Mouse (Mus musculus): ENCODE measurements around the gene Taf1a. TPM values are rescaled to one million over a fixed set of nuclear protein-coding genes. Genes with fewer than 3 reads are reported as not detected.
"Not testable (repeated sequence)": the region's sequence is repeated elsewhere in the genome, so short reads cannot be mapped to it uniquely, and the experiment has no call there.

Gene Taf1a
- 19.8 and 24.3 TPM in 2 replicates for polyA plus RNA-seq (2016; fragmentation: Nextera tagmentation; extraction: Ambion mirVana)

DNA sequence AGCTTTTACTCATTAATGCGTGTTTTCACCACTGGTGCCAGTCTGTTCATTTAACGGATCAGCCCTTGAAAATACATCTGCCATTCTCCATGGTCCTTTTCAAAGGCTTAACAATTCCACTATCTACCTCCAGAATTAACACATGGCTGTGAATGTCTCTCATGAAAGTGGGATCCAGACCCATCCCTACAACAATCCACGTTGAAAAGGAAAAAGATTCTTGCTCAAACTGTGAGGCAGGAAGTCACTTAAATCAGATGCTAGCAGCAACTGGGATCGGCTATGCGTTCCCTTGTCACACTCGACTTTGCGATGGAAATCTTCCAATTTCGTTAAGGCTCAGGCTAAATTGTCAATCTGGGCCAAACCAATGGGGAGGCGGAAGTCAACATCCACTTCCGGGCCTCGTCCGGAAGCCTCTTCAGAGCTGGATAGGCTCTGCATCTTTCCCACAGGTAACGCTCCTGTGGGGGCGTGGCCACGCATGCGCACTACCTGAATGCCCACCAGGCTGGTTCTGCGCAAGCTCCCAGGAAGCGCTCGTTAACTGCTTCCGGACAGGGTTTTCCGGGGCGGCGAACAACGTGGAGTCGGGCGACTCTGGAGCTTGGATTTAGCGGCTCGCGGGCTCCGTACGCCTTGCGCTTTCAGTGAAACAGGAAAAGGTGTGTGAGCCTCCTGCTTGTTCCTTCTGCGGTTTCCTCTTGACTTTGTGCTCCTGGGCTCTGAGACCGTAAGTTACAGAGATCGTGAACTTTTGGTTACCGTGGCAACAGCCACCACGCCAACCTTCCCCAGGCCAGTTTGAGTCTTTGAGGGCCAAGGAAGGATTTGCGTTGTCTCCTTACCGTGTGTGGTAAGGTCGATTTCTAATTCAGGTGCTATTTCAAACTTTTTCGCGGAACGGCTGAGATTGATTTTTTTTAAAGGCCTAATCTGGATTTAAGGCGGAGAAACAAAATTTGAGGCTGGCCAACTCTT lies at the start of gene Taf1a:
Gene Taf1a (plus strand): TSS at position 556 of the 981 bp plus-strand sequence.
- peak within 1 kb of the TSS; percentile 80 for H3K4me3 ChIP-seq
- H3K4me1 ChIP-seq, result peaks cover 14% of the 10 kb centered on the region
- H3K27me3 ChIP-seq (ENCODE audit: low read depth, poor library complexity, severe bottlenecking), result peaks cover 21% of the 10 kb centered on the region
- H3K27ac ChIP-seq (replicated peaks), result peak within 1 kb of the TSS; percentile 76
- peak; percentile 96 for DNase-seq (ENCODE audit: low spot score)
- 7% methylated on average over 44 of the region's 44 CpGs for WGBS
- no peaks in the 10 kb centered on the region for H3K9me3 ChIP-seq (replicated peaks)
- peaks cover 26% of the 10 kb centered on the region for H3K36me3 ChIP-seq

DNA sequence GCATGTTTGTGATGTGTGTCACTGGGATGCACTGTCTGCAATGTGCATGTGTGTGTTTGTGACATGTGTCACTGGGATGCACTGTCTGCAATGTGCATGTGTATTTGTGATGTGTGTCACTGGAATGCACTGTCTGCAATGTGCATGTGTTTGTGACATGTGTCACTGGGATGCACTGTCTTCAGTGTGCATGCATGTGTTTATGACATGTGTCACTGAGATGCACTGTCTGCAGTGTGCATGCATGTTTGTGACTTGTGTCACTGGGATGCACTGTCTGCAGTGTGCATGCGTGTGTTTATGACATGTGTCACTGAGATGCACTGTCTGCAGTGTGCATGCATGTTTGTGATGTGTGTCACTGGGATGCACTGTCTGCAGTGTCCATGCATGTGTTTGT lies 45.9 kb upstream of the Taf1a start:
- peaks cover 17% of the 10 kb centered on the region for H3K4me1 ChIP-seq
- WGBS, result 97% methylated on average over 1 of the region's 1 CpGs

DNA sequence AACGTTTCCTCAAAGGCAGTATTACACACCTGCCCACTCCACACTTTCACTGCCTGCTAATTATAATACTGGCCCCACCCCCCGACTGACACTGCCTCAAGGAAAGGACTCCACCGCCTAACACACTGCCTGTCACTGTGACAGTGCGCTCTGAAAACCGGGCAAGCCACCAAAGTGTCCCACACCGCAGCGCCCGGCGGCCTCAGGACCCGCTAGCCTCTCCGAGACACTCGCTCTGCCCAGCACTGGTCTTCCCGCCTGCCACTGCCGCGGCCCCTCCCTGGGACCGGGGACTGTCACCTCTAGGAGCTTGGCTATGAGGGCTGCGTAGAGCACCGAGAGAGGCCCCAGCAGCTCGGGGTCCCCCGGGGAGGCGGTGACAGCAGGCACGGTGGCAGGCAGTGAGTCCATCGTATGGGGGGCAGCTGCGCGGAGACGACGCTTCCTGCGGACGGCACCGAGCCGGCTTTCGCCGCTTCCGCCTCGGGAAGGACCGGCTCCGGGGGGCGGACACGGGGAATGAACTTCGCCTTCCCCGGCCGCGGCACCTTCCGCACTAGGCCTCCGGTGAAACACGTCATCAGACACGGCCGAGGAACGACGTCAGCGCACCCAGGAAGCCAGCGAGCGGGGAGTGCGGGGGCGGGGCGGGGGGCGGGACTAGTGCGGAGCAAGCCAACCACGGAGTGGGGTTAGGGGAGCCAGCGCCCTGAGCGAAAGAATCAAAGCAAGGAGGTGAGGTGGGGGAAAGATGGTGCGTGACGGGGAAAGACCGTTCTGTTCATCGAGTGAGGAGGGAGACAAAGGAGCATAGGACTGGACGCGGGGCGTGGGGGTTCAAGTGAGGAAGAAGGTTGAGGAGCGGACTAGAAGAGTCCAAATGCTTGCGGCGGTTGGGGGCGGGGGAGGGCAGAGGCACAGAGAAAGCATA lies 43.6 kb upstream of the Taf1a start:
- peak overlapping the region; percentile 82 for H3K4me3 ChIP-seq
- H3K9me3 ChIP-seq (replicated peaks), result no peaks in the 10 kb centered on the region
- H3K27ac ChIP-seq (replicated peaks), result peak overlapping the region; percentile 88
- under 1% methylated on average over 72 of the region's 72 CpGs for WGBS
- peaks cover 17% of the 10 kb centered on the region for H3K4me1 ChIP-seq
- DNase-seq (ENCODE audit: low spot score), result peak; percentile 89
- no peaks in the 10 kb centered on the region for H3K27me3 ChIP-seq (ENCODE audit: low read depth, poor library complexity, severe bottlenecking)
- H3K36me3 ChIP-seq, result peaks cover 45% of the 10 kb centered on the region

More for the DNA sequence above, 45.9 kb upstream of the Taf1a start:
- DNase-seq (ENCODE audit: low spot score); H3K27ac ChIP-seq (replicated peaks); H3K27me3 ChIP-seq (ENCODE audit: low read depth, poor library complexity, severe bottlenecking); H3K9me3 ChIP-seq (replicated peaks); H3K4me3 ChIP-seq: not testable (repeated sequence)
- H3K36me3 ChIP-seq, result peaks cover 46% of the 10 kb centered on the region

DNA sequence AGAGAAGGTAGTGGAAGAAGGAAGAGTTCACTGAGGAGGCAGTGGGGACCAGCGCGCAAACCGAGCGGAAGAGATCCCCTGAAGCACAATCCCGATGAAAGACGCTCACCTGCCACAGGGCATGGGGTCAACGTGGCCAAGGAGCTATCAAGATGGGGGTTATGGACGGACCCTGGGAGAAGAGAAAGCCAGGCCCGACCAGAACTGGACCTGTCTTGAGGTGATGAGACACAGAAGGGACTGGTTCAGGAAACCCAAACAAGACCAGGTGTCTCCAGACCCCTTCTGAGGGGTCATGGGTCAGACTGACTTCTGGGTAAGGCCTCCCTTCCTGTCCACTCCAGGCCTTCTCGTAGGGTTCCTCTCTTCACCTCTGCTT lies 43.0 kb upstream of the Taf1a start:
- H3K36me3 ChIP-seq, result peaks cover 46% of the 10 kb centered on the region
- peak overlapping the region; percentile 82 for H3K4me3 ChIP-seq
- whole genome bisulfite sequencing, result 11% methylated on average over 10 of the region's 10 CpGs
- no peaks in the 10 kb centered on the region for H3K27me3 ChIP-seq (ENCODE audit: low read depth, poor library complexity, severe bottlenecking)
- H3K9me3 ChIP-seq (replicated peaks), result no peaks in the 10 kb centered on the region
- H3K27ac ChIP-seq (replicated peaks), result peak overlapping the region; percentile 88
- DNase-seq (ENCODE audit: low spot score), result no peak
- peaks cover 17% of the 10 kb centered on the region for H3K4me1 ChIP-seq

DNA sequence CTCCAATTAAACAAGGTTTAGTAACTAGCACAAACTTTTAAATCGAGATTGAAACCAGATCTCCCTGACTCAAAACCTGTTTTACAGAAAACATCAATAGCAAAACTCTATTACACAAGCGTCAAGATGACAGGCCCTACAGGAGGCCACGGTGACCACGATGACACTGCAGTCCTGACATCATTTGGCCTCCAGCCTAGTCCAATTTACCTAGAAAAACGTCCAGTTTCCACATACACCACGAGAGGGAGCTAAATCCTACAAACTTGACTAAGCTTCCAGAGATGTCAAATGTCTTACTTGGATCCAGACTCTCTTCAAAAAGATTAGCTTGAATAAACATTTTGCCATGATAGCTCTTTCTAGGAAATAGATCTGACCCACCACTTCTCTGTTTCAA lies 38.9 kb upstream of the Taf1a start:
- Histone ChIP-seq H3K4me1 (peaks cover 14% of the 10 kb centered on the region), H3K27ac (replicated peaks) (no peak overlapping the region), H3K4me3 (no peak overlapping the region), H3K9me3 (replicated peaks) (no peaks in the 10 kb centered on the region), H3K27me3 (ENCODE audit: low read depth, poor library complexity, severe bottlenecking) (no peaks in the 10 kb centered on the region), H3K36me3 (peaks cover 66% of the 10 kb centered on the region)
- WGBS, result 35% methylated on average over 6 of the region's 6 CpGs
- peak; percentile 22 for DNase-seq (ENCODE audit: low spot score)

DNA sequence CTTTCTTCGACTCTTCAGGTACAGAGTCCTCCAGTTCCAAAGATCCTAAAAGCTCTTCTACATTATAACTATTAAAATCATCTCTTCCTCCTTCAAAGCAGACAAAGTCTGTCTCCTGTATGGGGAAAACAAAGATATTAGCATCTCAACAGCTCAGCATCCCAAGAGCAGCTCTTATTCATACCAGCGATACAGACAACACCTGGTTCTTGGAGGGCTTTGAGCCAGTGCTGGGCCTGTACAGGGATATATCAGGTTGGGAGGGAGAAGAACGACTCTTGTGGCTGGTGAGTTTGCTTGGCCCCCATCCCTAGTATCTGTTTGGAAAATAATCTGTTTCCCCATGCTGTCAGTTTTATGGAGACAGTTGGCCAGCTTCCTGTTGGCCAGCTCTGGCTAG lies 29.9 kb upstream of the Taf1a start:
- no peaks in the 10 kb centered on the region for H3K4me1 ChIP-seq
- H3K9me3 ChIP-seq (replicated peaks), result no peaks in the 10 kb centered on the region
- no peak overlapping the region for H3K4me3 ChIP-seq
- 91% methylated on average over 3 of the region's 3 CpGs for WGBS
- peaks cover 91% of the 10 kb centered on the region for H3K36me3 ChIP-seq
- H3K27me3 ChIP-seq (ENCODE audit: low read depth, poor library complexity, severe bottlenecking), result no peaks in the 10 kb centered on the region
- H3K27ac ChIP-seq (replicated peaks), result no peak overlapping the region
- no peak for DNase-seq (ENCODE audit: low spot score)

DNA sequence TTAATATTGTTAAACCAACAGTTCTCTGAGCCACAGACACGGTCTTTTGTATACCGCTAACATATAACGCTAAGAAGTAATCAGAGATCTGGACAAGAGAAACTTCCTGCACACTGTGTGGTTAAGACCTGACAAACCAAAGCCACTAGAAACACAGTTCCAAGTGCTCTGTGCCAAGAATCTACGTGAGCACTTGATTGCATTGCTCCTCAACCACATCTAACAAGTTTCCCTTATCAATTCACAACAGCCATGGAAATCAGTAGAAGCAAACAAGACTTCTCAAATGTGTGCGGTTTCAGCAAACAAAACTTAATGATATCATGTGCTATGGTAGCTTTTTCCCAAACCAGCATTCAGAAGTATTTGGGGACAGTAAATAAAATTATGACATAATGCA lies 26.5 kb upstream of the Taf1a start:
- Histone ChIP-seq H3K27ac (replicated peaks) (no peak overlapping the region), H3K4me1 (peaks cover 3% of the 10 kb centered on the region; the same call in 1 of the 2 replicates), H3K9me3 (replicated peaks) (no peaks in the 10 kb centered on the region), H3K36me3 (peaks cover 79% of the 10 kb centered on the region), H3K4me3 (no peak overlapping the region), H3K27me3 (ENCODE audit: low read depth, poor library complexity, severe bottlenecking) (no peaks in the 10 kb centered on the region)
- no peak for DNase-seq (ENCODE audit: low spot score)
- 93% methylated on average over 5 of the region's 5 CpGs for WGBS

DNA sequence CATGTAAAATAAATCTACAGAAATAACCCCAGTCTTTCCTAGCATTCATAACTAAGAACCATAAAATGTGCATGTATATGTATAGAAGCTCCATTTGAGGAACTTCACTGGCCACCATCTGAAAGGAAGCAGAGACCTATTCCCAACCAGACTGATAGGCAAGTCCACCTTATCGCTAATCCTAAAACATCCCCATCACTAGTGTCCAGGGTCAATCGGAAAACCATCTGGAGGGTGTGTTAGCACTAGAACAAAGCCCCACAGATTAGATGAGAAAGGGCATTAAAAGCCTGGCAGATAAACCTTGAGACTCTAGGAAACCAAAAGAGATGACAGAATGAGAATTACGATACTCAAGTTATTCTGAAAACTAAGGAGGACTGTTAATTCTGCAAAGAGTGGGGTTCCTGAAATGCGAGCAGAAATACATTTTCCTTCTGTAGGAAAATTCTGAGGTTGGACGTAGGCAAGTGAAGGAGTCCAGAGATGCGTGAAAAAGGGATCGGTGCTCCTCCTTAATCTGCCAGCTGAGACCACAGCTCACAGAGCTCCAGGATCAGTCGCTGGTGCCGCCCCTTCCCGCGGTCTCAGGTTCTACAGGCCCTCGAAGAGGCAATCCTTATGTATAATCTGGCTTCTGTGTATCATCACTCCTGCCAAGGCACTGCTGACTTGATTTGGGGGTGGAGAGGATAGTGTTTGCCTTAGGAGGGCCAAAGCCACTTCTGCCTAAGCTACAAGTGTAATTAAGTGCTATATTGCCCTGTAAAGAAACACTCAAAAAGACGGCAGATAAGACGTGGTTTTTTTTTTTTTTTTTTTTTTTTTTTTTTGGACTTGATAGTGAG lies 25.8 kb upstream of the Taf1a start:
- Histone ChIP-seq H3K9me3 (replicated peaks) (no peaks in the 10 kb centered on the region), H3K4me3 (no peak overlapping the region), H3K27me3 (ENCODE audit: low read depth, poor library complexity, severe bottlenecking) (no peaks in the 10 kb centered on the region), H3K27ac (replicated peaks) (no peak overlapping the region), H3K4me1 (peaks cover 10% of the 10 kb centered on the region), H3K36me3 (peaks cover 73% of the 10 kb centered on the region)
- WGBS, result 88% methylated on average over 14 of the region's 14 CpGs
- no peak for DNase-seq (ENCODE audit: low spot score)

DNA sequence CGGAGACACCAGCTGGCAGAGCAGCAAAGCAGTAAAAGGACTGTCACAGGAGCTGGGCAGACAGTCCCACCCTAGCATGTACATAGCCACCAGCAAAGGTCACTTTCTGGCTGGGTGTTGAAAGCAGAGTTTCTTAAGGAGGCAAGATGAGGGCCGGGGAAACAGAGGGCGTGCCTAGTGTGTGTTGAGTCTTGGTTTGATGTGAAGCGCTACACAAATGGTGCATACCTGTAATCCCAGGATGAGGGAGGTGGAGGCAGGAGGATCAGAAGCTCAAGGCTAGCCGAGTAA lies 25.3 kb upstream of the Taf1a start:
- peaks cover 67% of the 10 kb centered on the region for H3K36me3 ChIP-seq
- WGBS, result 92% methylated on average over 5 of the region's 5 CpGs

DNA sequence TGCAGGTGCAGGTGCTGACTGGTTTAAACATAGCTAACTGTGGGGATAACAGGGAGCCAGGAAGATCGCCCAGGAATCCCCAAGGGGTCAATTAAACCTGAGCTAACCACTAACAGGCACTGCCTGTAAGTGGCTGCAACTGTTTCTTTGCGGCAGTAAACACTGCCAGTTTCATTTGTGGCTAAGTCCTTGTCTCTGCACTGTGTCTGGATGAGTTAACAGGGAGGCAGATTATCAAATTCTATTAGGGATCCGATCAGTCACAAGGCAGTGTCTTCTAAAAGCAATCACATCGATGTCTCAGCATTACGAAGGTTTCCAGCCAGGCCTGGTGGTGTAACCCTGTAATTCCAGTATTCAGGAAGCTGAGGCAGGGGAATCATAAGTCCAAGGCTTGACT lies 22.4 kb upstream of the Taf1a start:
- Histone ChIP-seq H3K4me1 (peaks cover 30% of the 10 kb centered on the region), H3K9me3 (replicated peaks) (no peaks in the 10 kb centered on the region), H3K27me3 (ENCODE audit: low read depth, poor library complexity, severe bottlenecking) (no peaks in the 10 kb centered on the region), H3K27ac (replicated peaks) (no peak overlapping the region), H3K4me3 (no peak overlapping the region), H3K36me3 (peaks cover 41% of the 10 kb centered on the region)
- 90% methylated on average over 5 of the region's 5 CpGs for WGBS
- no peak for DNase-seq (ENCODE audit: low spot score)

More for the DNA sequence above, 25.3 kb upstream of the Taf1a start:
- no peak for DNase-seq (ENCODE audit: low spot score)
- Histone ChIP-seq H3K27me3 (ENCODE audit: low read depth, poor library complexity, severe bottlenecking) (no peaks in the 10 kb centered on the region), H3K4me3 (no peak overlapping the region), H3K27ac (replicated peaks) (no peak overlapping the region), H3K4me1 (peaks cover 16% of the 10 kb centered on the region), H3K9me3 (replicated peaks) (no peaks in the 10 kb centered on the region)

DNA sequence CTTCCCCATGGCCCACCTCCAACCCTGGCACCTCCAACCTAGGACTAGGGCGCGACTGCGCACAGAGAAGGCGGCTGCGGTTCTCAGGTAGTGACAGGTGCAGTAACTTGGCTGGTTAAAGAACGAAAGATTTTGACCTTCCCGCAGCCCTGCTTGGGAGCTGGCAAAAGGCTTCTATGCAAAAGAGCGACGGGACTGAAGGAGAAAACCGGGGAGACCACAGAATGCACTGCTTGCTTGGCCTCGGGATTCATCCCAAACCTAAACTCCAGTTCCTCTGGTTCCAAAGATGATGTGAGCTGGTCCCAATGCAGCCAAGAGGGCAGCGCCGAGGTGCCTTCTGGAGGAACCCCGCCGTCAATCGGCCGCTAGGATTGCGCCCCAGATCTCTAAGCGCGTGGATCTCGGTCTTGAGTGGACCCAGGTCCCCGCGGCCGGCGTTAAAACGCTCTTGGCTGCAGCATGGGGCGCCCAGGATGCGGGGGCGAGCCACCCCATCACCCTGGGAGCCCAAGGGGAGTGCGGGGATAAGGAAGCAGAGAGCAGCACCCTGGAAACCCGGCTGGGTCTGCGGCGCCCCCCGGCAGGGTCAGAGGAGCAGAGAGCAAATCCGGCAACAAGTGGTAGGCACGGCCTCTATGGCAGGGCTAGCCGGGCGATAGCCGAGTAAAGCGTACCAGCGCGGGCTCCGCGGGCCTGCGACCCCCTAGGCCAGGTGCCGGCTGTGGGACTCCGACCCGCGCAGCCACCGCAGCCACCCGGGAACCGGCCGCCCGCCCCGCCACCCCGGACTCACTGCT lies 20.0 kb upstream of the Taf1a start:
- no peaks in the 10 kb centered on the region for H3K9me3 ChIP-seq (replicated peaks)
- peak overlapping the region; percentile 92 for H3K27ac ChIP-seq (replicated peaks)
- peaks cover 30% of the 10 kb centered on the region for H3K4me1 ChIP-seq
- H3K27me3 ChIP-seq (ENCODE audit: low read depth, poor library complexity, severe bottlenecking), result no peaks in the 10 kb centered on the region
- no peak for DNase-seq (ENCODE audit: low spot score)
- peaks cover 17% of the 10 kb centered on the region for H3K36me3 ChIP-seq
- peak overlapping the region; percentile 94 for H3K4me3 ChIP-seq
- 2% methylated on average over 56 of the region's 56 CpGs for WGBS

Measured in midbrain, embryonic 10.5 days (tissue).